Mouse (Mus musculus) NIH3T3 (cell line): ENCODE results near the gene S1pr5.
A peak's percentile ranks its signal among the peaks of the same experiment; 100 is the strongest.

Experiments used
- DNase-seq: peaks from one replicate; pipeline ENCODE4 v3.0.0-alpha.2; 2012; ENCODE audit warnings: low read depth

Gene S1pr5

DNA sequence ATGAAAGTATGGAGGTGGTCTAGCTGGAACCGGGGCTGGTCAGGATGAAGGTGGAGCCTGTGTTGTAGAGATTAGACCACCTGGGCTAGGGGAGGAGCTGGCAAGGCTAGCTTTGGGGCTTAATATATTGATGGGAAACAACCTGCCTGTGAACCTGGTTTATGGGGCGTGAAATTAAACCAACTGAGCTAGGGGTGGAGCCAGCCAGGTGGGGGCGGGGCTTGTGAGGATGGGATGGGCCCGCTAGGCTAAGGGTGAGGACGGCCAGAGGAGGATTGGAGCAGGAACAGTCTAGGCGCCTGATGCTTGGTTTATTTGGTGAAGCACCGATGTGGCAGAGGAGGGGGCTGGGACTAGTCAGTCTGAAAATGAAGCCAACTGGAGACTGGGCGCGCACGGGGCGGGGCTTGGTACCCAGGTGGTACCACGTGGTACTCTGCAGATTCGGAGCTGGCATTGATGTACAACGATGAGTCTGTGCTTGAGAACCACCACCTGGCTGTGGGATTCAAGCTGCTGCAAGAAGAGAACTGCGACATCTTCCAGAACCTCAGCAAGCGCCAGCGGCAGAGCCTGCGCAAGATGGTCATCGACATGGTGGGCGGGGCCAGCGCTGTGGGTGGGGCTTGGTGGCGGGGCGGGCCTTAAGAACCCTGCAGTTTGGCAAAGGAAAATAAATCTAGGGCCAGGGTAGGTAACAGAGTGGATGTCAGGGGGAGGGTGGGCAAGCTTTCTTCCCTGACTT, 43.5 kb downstream of the S1pr5 start:
- DNase-seq = no peak

DNA sequence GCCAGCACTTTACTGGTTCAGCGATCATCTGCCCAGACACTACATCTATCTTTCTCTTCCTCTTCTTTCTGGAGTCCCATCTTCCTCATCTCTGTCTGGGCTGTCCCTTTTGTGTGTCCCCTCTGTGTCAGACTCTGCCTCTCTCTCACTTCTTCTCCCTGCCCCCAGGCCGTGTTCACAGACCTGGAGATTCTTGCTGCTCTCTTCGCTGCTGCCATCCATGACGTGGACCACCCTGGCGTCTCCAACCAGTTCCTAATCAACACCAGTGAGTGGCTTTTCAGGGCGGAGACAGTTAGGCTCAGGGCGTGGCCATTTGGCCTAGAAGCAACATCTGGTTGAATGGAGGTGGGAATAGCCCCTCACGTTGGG, 44.1 kb downstream of the S1pr5 start:
- no peak for DNase-seq

DNA sequence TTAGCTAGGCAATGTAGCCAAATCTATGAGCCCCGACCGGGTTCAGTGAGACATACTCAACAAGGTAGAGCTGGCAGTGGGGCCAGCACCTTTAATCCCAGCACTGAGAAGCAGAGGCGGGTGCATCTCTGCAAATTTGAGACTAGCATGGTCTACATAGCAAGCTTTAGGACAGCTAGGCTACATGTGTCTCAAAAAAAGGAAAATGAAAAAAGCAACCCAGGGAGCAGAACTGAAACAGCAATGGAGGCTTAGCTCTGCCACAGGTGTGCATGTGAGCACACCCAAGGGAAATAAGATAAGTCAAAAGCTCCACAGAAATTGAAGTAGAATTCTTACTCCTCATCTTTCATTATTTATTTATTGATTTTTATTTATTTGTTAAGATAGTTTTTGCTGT, 49.3 kb downstream of the S1pr5 start:
- no peak for DNase-seq

DNA sequence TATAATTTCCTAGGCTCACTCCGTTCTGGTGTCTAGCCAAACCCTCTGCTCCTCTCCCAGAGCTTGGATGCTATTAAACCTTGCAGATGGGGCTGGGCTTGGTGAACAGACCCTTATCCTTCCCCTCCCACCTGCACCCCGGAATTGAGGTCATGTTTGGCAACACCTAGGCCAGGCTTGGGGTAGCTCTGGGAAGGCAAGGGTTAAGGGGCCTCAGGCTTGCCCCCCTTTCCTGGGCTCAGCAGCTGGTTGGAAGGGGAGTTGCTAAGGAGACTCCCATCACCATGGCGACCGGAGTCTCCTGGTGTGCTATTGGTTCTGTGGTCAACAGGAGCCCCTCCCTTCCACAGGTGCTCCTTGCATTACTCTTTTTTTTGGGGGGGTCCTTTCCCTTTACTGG, 50.3 kb downstream of the S1pr5 start:
- DNase-seq = no peak

DNA sequence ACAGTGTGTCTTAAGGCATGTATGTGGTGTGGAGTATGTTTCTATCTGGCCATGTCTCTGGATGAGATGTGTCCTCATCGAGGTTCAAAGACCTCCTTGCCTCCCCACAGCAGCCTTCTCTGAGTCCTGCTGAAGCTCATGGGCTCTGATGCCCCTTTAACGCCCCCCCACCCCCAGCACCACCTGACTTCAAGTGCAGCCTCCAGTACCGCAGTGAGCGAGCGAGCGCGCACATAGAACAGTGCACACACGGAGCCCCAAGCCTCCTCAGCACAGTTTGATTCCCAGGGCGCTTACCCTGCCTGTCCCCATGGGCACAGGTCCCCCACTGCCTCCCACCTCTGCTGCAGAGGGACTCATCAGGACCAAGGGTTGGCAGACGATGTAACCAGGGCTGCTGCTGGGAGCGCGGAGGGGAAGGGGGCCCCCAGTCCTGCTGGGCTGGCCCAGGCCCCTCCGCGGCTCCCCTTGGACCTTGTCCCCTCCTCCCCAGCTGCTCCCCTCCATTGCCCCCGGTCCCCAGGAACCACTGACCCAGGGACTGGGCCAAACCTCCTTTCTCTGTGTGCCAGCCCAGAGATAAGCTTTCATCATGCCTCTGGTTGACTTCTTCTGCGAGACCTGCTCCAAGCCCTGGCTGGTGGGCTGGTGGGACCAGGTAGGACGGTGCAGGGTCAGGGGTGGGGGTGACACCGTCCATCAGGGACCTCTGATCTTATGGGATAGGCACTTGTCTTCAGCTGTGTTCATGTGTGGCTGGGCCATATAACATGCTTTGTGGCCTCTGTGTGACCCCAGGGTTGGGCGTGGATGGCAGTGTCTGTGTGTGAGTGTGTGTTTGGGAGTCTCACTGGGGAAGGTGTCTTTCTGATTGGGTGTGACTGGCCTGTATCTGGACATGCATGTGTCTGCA, 51.5 kb downstream of the S1pr5 start:
- DNase-seq = no peak

DNA sequence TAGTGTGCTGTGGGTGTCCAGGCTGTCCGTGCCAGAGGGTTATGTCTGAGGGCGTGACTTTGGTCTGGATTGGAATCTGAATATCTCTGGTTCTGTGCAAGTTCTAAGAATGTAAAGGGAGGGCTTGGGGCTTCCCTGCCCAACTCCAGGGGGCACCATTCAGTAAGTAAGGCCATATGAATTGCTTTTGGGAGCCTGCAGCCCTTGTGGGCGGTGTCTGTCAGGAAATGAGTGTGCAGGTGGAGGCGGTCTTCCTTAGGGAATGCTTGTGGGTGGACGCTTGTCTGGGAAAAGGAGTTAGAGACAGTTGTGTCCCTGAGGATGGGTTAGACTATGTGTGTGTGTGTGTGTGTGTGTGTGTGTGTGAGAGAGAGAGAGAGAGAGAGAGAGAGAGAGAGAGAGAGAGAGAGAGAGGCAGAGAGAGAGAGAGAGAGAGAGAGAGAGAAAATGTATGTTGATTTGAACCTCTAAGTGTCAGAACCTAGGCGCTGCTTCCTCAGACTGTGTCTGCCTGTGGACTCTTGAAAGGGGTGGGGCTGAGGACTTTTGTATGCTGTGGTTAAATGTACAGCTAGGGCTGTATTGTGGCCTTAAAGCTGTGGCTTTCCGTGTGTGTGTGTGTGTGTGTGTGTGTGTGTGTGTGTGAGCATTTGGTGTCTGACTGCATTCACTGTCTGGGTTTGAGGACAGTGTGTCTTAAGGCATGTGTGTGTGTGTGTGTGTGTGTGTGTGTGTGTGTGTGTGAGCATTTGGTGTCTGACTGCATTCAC, 52.3 kb downstream of the S1pr5 start:
- DNase-seq = peak; percentile 63

DNA sequence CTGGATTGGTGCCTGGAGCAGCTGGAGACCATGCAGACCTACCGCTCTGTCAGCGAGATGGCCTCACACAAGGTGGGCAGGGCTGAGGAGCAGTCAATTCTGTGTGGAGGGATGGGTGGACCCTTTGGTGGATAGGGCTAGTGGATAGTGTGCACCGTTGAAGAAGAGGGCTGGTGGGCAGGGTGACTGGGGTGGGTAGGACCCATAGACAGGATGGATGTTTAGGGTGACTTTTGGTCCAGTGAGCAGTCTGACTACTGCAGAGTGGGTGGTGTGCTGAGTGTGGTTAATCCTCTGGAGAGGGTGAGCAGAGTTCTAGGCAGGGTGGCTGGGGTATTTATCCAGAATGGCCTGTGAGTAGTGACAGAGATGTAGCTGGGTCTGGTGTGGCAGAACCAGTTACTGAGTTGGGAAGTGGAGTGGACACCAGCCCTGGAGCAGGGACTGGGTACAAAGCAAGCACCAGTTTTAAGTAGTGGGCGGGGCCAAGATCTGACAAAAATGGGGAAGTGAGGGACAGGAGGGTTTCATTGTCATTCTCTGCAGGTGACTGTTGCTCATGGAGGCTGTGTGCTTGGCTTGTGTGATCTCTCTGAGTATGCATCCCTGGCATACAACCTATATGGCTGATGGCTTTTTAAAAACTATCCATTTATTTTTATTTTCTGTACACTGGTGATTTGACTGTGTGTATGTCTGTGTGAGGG, 53.3 kb downstream of the S1pr5 start:
- no peak for DNase-seq

DNA sequence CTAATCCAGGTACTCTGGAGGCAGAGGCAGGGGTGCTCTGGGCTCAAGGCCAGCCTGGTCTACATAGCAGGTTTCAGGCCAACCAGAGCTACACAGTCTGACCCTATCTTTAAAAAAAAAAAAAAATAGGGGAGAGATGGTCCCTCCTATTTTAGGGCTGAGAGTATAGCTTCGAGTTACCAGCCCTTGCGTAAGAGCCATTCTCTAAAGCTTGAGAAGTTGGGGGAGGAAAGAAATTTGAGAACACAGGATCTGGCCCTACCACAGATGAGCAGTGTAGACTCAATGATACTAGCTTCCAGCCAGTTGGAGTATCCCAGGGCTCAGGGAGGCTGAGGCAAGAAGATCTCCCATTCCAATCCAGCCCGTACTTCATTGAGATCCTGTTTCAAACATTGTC, 54.5 kb downstream of the S1pr5 start:
- peak; percentile 53 for DNase-seq
